Mouse (Mus musculus) MEL (cell line): ENCODE results near the gene Kif23.

Experiments used
- CTCF ChIP-seq, 3 experiments: IDR thresholded peaks in 2 of 3; conservative IDR thresholded peaks in 1 of 3; 2 replicates each; pipeline ENCODE4 v1.5.1; 2011 to 2012; ENCODE audit warnings: low read length in 3 of 3, low read depth in 2 of 3, mild to moderate bottlenecking in 2 of 3, improper control_type of control experiment in 1 of 3, inconsistent platforms in 1 of 3, mixed read lengths in 1 of 3, moderate library complexity in 1 of 3; ENCODE audit not compliant: control insufficient read depth in 1 of 3, insufficient read depth in 1 of 3, poor library complexity in 1 of 3, severe bottlenecking in 1 of 3
- GABPA ChIP-seq: IDR thresholded peaks from 2 replicates; pipeline ENCODE4 v1.6.1; 2012; ENCODE audit warnings: low read depth, mild to moderate bottlenecking, inconsistent platforms, low read length, improper control_type of control experiment, moderate library complexity
- HCFC1 ChIP-seq: IDR thresholded peaks from 2 replicates; pipeline ENCODE4 v1.6.1; 2012; ENCODE audit warnings: low read depth, mild to moderate bottlenecking, inconsistent platforms, low read length, improper control_type of control experiment, moderate library complexity
- MAX ChIP-seq: IDR thresholded peaks from 2 replicates; pipeline ENCODE4 v1.6.1; 2011; ENCODE audit warnings: low read length, improper control_type of control experiment
- MXI1 ChIP-seq: IDR thresholded peaks from 2 replicates; pipeline ENCODE4 v1.6.1; 2011; ENCODE audit warnings: mild to moderate bottlenecking, low read depth, low read length, improper control_type of control experiment
- POLR2A ChIP-seq, 2 experiments: IDR thresholded peaks; 2 replicates each; pipeline ENCODE4 v1.6.1; 2011 to 2012; ENCODE audit warnings: low read length in 2 of 2, mild to moderate bottlenecking in 2 of 2, control low read depth in 1 of 2, improper control_type of control experiment in 1 of 2, low read depth in 1 of 2, moderate library complexity in 1 of 2; ENCODE audit not compliant: control insufficient read depth in 1 of 2, insufficient read depth in 1 of 2, poor library complexity in 1 of 2

DNA sequence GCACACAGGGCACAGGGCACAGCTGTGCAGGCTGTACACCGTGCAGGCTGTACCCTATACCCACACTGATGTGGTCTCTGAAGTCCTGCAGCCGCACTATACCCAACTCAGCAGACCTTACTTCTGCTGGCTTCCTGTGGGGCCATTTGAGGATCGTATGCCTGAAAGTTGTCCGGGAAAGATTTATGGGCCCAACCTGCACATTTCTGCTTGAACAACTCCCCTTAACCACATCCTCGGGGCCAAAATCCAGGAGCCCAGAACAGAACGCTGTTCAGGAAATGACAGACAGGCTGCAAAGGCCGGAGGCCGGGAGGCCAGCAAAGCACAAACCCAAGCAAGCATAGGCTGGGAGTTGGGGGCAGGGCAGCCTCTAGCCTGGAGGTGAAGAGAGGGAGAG lies 73.2 kb downstream of the Kif23 start:
- TF ChIP-seq CTCF (IDR thresholded peaks at IDR 0.05 in 2 of 3, conservative IDR thresholded peaks at IDR 0.05 in 1 of 3; ENCODE audit: control insufficient read depth in 1 of 3, insufficient read depth in 1 of 3, low read depth in 2 of 3, low read length in 3 of 3, poor library complexity in 1 of 3, severe bottlenecking in 1 of 3): no peak
- TF ChIP-seq GABPA: no peak
- no peak for TF ChIP-seq HCFC1
- TF ChIP-seq POLR2A (IDR thresholded peaks at IDR 0.05; ENCODE audit: control insufficient read depth in 1 of 2, insufficient read depth in 1 of 2, low read depth in 1 of 2, low read length in 2 of 2, poor library complexity in 1 of 2): no peak
- TF ChIP-seq MAX: no peak
- no peak for TF ChIP-seq MXI1
